Mouse (Mus musculus) megakaryocyte, embryonic 14.5 days (primary cell): ENCODE data around the gene Sat2.

Experiments
- FLI1 ChIP-seq: IDR thresholded peaks from 2 replicates; pipeline ENCODE4 v1.6.1; 2012; ENCODE audit warnings: low read length, inconsistent platforms, mixed read lengths
- GATA1 ChIP-seq: IDR thresholded peaks from 3 replicates; pipeline ENCODE4 v1.6.1; 2012; ENCODE audit warnings: mixed read lengths, low read length, inconsistent platforms, borderline replicate concordance

DNA sequence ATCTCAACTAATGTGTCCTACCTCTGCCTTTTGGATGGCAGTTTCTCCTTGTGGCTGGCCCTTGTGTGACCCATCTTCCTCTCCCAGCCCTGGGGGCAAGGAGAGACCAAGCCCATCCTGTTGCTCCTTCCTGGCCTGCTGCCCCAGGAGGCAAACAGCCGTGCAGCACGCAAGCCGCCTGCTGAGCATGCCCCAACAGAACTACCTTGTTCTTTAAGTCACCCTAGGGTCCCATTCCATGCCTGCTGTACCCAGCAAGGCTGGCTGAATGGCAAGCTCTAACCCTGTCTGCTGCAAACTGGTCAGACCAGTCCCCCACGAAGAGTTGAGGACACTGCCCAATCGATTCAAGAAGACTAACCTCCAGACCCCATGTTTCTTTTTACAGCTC, 34.2 kb downstream of the Sat2 start:
- TF ChIP-seq GATA1: no peak
- no peak for TF ChIP-seq FLI1
